Mouse (Mus musculus): ENCODE data around the gene Stat5b. TPM values are rescaled to one million over a fixed set of nuclear protein-coding genes. Genes with fewer than 3 reads are reported as not detected.
A peak's percentile ranks its signal among the peaks of the same experiment; 100 is the strongest.

The Stat5b gene
- 24.9 and 25.3 TPM in 2 replicates for polyA plus RNA-seq (2015; fragmentation: Nextera tagmentation; extraction: Ambion mirVana)

GRCm38 (mm10) chr11:100850038-100850777 is at the start of gene Stat5b:
TSS of gene Stat5b (minus strand) at chr11:100850724.
- peak within 1 kb of the TSS; percentile 87 for H3K27ac ChIP-seq (replicated peaks)
- peak within 1 kb of the TSS; percentile 94 for H3K4me3 ChIP-seq (replicated peaks)
- H3K9ac ChIP-seq: peak within 1 kb of the TSS; percentile 91
- peak; percentile 82 for ATAC-seq (ENCODE audit: insufficient number of reproducible peaks, low FRiP score, low TSS enrichment, low read depth)
- H3K27me3 ChIP-seq: 0 out of 2 replicates have a peak, but pooled peaks cover 13% of the 10 kb centered on the region
- peaks cover 27% of the 10 kb centered on the region for H3K4me1 ChIP-seq
- peak within 1 kb of the TSS; percentile 82 for H3K4me2 ChIP-seq (replicated peaks)
- H3K36me3 ChIP-seq: no peaks in the 10 kb centered on the region
- no peaks in the 10 kb centered on the region for H3K9me3 ChIP-seq (replicated peaks)
- WGBS: under 1% methylated on average over 98 of the region's 104 CpGs

DNA sequence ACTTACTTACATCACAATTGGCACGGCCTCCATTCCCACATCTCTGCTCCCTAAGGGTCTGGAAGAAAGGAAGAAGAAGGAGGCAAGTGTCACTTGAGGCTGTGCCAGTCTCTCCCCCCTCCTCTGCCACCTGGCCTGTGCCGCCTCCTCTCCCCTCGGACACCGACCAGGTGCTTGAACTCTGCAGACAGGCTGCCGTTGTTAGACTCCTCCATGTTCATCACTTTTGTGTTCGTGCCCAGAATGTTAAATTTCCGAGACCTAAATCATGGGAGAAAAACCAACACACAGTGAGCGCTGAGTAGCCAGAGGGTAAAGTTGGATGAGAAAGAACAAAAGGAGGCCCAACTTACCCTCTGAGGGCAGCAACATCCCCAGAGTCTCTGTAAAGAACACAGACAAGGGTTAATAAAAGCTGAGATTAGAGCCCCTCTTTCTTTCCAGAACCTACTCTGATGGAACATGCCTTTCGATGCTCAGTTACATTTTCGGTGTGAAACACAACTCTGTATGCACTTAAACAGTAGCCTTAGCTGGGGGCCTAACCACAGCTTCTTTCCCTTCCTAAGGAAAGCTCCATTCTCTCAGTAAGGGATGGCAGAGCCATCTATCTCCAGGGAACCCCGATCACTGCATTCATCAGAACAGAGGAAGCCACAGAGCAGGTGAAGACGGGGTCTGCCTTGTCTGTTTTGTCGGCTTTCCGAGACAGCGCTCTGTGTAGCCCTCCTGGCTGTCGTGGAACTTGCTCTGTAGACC is 48.1 kb upstream of the Stat5b start:
- WGBS: 67% methylated on average over 16 of the region's 16 CpGs
- Histone ChIP-seq H3K4me1 (peaks cover 9% of the 10 kb centered on the region; the same call in 1 of the 2 replicates), H3K27ac (replicated peaks) (peak overlapping the region; percentile 58), H3K9ac (no peak overlapping the region), H3K27me3 (no peaks in the 10 kb centered on the region), H3K36me3 (peaks cover 73% of the 10 kb centered on the region), H3K9me3 (replicated peaks) (no peaks in the 10 kb centered on the region), H3K4me3 (replicated peaks) (no peak overlapping the region), H3K4me2 (replicated peaks) (no peak overlapping the region)
- no peak for ATAC-seq (ENCODE audit: insufficient number of reproducible peaks, low FRiP score, low TSS enrichment, low read depth)

DNA sequence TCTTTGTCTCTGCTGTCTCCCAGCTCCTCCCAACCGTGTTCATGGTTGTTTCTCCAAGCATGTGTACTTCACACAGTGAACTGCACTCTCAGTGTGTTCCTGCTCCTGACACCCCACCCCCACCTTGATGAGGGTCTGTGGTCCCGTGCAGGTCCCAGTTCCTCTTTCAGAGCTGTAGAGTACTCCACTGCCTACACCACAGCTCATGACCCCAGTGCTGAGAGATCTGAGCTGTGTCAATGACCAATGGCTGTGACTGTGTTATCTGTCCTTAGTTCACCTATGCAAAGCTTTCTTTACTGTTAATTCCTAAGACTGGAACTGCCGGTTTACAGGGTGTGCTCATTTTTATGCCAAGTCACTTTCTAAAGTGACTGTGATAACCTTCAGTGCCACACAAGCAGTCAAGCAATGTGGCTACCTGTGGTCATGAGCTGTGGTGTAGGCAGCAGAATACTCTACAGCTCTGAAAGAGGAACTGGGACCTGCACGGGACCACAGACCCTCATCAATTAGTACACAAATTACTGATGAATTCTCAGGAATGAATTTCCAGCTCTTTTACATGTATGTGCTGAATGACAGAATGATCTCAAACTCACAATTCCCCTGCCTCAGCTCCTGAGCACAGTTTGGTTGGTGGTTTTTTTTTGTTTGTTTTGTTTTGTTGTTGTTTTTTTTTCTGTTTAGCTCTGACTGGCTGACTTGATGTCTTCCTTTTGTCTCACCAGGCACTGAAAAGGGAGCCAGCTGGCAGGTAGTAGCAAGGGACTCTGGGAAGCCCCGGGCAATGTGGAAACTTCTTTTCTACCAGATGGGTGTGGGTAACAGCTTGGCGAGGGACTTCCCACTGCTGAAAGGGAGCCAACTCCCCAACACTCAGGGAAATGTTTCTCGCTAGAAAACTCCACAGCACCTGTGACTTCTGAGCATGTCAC is 47.0 kb upstream of the Stat5b start:
- 68% methylated on average over 7 of the region's 7 CpGs for WGBS
- Histone ChIP-seq H3K4me1 (peaks cover 10% of the 10 kb centered on the region; the same call in 1 of the 2 replicates), H3K36me3 (peaks cover 73% of the 10 kb centered on the region), H3K4me3 (replicated peaks) (no peak overlapping the region), H3K27me3 (no peaks in the 10 kb centered on the region), H3K9ac (no peak overlapping the region), H3K4me2 (replicated peaks) (no peak overlapping the region), H3K27ac (replicated peaks) (peak overlapping the region; percentile 58; the same call in 1 of the 2 replicates), H3K9me3 (replicated peaks) (no peaks in the 10 kb centered on the region)
- ATAC-seq (ENCODE audit: insufficient number of reproducible peaks, low FRiP score, low TSS enrichment, low read depth): no peak

DNA sequence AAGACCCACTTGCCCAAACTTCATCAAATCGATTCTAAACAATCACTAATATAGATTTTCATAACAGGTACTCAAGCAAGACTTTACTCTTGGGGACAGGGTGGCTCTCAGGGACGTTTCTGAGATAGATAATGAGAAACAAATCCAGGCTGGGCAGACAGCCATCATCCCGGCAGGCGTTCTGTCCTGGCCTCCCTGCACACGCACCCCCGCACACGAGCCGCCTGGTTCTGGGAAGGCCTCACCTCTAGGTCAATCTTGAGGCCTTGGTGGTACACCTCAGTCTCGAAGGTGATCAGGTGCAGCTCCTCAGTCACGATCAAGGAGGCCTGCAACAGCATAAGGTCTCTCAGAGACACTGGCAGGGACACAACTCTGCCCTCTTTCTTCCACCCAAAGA is 45.6 kb upstream of the Stat5b start:
- WGBS: 75% methylated on average over 10 of the region's 10 CpGs
- no peak for ATAC-seq (ENCODE audit: insufficient number of reproducible peaks, low FRiP score, low TSS enrichment, low read depth)
- H3K27ac ChIP-seq (replicated peaks): no peak overlapping the region
- no peak overlapping the region for H3K4me2 ChIP-seq (replicated peaks)
- H3K9ac ChIP-seq: no peak overlapping the region
- peaks cover 10% of the 10 kb centered on the region; the same call in 1 of the 2 replicates for H3K4me1 ChIP-seq
- no peaks in the 10 kb centered on the region for H3K9me3 ChIP-seq (replicated peaks)
- peaks cover 65% of the 10 kb centered on the region for H3K36me3 ChIP-seq
- H3K27me3 ChIP-seq: no peaks in the 10 kb centered on the region
- H3K4me3 ChIP-seq (replicated peaks): no peak overlapping the region

DNA sequence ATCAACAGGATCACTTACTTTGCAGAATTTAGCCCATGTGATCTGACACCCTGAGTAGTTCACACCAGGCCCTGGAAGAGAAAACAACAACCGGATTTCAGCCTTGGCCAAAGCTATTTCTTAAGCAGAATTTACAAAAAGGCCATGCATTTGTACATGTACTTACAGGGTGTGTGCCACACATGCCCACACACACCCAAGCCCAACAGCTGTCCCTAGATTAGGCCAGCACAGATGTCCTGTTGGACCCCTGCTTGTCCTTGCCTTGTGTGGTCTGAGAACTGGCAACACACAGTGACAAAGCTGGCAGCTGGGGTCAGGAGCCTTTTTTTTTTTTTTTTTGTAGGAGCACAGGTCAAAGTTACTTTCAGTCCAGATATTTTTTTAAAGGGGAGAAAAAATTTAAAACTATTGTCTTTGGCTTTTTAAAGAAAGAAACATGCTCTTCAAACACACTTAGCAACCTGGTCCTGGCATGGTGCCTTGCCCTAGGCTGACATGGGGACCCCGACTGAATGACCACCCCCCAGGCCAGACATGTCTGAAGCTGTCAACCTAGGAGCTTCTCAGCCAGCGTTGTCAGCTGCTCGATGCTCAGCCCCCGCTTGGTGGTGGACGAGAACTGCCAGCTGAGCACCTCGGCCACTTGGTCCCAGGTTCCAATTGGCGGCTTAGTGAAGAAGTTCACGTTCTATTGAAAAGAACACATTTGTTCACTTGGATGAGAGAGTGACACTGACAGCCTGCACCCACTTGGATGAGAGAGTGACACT is 43.8 kb upstream of the Stat5b start:
- H3K36me3 ChIP-seq: peaks cover 69% of the 10 kb centered on the region
- no peak overlapping the region for H3K9ac ChIP-seq
- H3K4me1 ChIP-seq: peaks cover 10% of the 10 kb centered on the region; the same call in 1 of the 2 replicates
- no peaks in the 10 kb centered on the region for H3K27me3 ChIP-seq
- H3K4me2 ChIP-seq (replicated peaks): no peak overlapping the region
- no peaks in the 10 kb centered on the region for H3K9me3 ChIP-seq (replicated peaks)
- H3K27ac ChIP-seq (replicated peaks): no peak overlapping the region
- 67% methylated on average over 9 of the region's 9 CpGs for WGBS
- no peak for ATAC-seq (ENCODE audit: insufficient number of reproducible peaks, low FRiP score, low TSS enrichment, low read depth)
- no peak overlapping the region for H3K4me3 ChIP-seq (replicated peaks)

DNA sequence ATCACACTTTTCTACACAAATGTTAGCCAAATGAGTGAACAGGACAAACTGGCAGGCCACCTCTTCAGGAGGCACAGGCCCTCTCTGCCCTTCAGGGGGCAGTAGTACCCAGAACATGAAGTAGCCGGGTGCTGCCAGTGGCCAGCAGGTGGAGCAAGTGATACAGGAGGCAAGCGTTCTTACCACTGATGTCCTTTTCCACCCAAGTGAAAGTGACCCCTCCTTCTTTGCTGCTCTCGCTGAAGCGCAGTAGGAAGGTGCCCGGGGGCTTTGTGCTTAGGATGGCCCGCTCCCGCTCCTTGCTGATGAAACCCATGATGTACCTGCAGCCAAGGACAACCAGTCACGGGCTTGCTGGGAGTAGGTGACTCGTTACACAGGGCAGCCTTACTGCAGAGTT is 43.0 kb upstream of the Stat5b start:
- Histone ChIP-seq H3K27me3 (no peaks in the 10 kb centered on the region), H3K36me3 (peaks cover 69% of the 10 kb centered on the region), H3K9ac (no peak overlapping the region), H3K27ac (replicated peaks) (no peak overlapping the region), H3K4me2 (replicated peaks) (no peak overlapping the region), H3K4me3 (replicated peaks) (no peak overlapping the region), H3K9me3 (replicated peaks) (no peaks in the 10 kb centered on the region), H3K4me1 (peaks cover 9% of the 10 kb centered on the region; the same call in 1 of the 2 replicates)
- peak; percentile 48 for ATAC-seq (ENCODE audit: insufficient number of reproducible peaks, low FRiP score, low TSS enrichment, low read depth)
- 11% methylated on average over 9 of the region's 9 CpGs for WGBS

DNA sequence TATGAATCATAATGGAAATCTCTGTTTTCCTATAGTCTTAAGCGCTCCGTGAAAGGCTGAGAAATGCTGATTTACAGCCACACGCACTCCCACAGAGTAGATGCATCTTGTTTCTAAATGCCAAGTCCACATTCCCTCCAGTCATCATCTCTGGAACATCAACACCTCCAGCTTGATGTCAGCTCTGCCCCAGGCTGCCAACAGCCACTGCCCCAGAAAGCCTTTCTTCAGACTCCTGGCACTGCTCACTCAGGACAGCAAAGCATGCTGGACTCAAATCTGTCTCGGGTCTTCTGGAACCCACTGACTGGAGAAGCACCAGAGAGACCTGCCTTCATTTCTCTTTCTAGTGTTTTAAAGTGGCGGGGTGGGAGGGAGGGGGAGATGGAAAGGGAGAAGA is 41.9 kb upstream of the Stat5b start:
- no peak overlapping the region for H3K27ac ChIP-seq (replicated peaks)
- ATAC-seq (ENCODE audit: insufficient number of reproducible peaks, low FRiP score, low TSS enrichment, low read depth): no peak
- no peak overlapping the region for H3K4me2 ChIP-seq (replicated peaks)
- H3K9me3 ChIP-seq (replicated peaks): no peaks in the 10 kb centered on the region
- WGBS: 82% methylated on average over 5 of the region's 5 CpGs
- H3K27me3 ChIP-seq: no peaks in the 10 kb centered on the region
- no peak overlapping the region for H3K4me3 ChIP-seq (replicated peaks)
- H3K4me1 ChIP-seq: 0 out of 2 replicates have a peak, but pooled peaks cover 6% of the 10 kb centered on the region
- no peak overlapping the region for H3K9ac ChIP-seq
- peaks cover 73% of the 10 kb centered on the region for H3K36me3 ChIP-seq

- 0 out of 2 replicates have a peak, but pooled peaks cover 6% of the 10 kb centered on the region for H3K4me1 ChIP-seq
- no peak for ATAC-seq (ENCODE audit: insufficient number of reproducible peaks, low FRiP score, low TSS enrichment, low read depth)
- H3K9me3 ChIP-seq (replicated peaks): no peaks in the 10 kb centered on the region
- no peaks in the 10 kb centered on the region for H3K27me3 ChIP-seq
- peaks cover 76% of the 10 kb centered on the region for H3K36me3 ChIP-seq
- H3K27ac ChIP-seq (replicated peaks): no peak overlapping the region
- 74% methylated on average over 15 of the region's 15 CpGs for WGBS
- no peak overlapping the region for H3K4me2 ChIP-seq (replicated peaks)
- no peak overlapping the region for H3K9ac ChIP-seq
- H3K4me3 ChIP-seq (replicated peaks): no peak overlapping the region
These were observed 41.0 kb upstream of the Stat5b start for GRCm38 (mm10) chr11:100891256-100892123.

GRCm38 (mm10) chr11:100890481-100890880 is 40.0 kb upstream of the Stat5b start:
- Histone ChIP-seq H3K9me3 (replicated peaks) (no peaks in the 10 kb centered on the region), H3K9ac (no peak overlapping the region), H3K4me2 (replicated peaks) (no peak overlapping the region), H3K4me3 (replicated peaks) (no peak overlapping the region), H3K4me1 (0 out of 2 replicates have a peak, but pooled peaks cover 6% of the 10 kb centered on the region), H3K27ac (replicated peaks) (no peak overlapping the region), H3K27me3 (no peaks in the 10 kb centered on the region), H3K36me3 (peaks cover 77% of the 10 kb centered on the region)
- ATAC-seq (ENCODE audit: insufficient number of reproducible peaks, low FRiP score, low TSS enrichment, low read depth): no peak
- 75% methylated on average over 6 of the region's 6 CpGs for WGBS
